Mouse (Mus musculus): ENCODE data around the gene Cavin2. TPM values are rescaled to one million over a fixed set of nuclear protein-coding genes. Genes with fewer than 3 reads are reported as not detected.

Gene Cavin2
- polyA plus RNA-seq, 1 experiment from 2014 or later: 33.3 TPM

DNA sequence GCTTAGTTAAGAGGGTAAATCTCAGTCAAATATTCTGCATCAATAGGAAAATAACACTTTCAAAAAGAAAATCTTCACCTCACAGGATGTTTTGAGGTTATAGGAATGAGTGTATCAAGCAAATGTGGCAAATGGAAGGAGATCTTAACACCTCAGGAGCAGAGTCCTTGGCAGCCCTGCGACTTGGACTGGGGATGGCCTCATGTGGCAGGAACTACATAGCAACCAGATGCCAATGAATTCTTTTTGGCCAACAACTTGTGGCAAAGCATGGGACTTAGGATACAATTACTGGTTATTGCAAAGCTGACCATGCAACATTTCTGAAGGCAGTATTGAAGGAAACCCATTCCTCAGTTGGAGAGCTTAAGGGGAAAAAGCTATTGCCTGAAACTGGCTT lies 39.6 kb downstream of the Cavin2 start:
- Histone ChIP-seq H3K36me3 (no peaks in the 10 kb centered on the region), H3K4me2 (no peak overlapping the region), H3K4me3 (replicated peaks) (no peak overlapping the region), H3K9me3 (replicated peaks) (no peaks in the 10 kb centered on the region), H3K27ac (no peak overlapping the region), H3K9ac (no peak overlapping the region), H3K4me1 (peaks cover 7% of the 10 kb centered on the region), H3K27me3 (0 out of 2 replicates have a peak, but pooled peaks cover 4% of the 10 kb centered on the region)
- 84% methylated on average over 1 of the region's 1 CpGs for WGBS
- no peak for ATAC-seq (replicated peaks; ENCODE audit: low FRiP score)

DNA sequence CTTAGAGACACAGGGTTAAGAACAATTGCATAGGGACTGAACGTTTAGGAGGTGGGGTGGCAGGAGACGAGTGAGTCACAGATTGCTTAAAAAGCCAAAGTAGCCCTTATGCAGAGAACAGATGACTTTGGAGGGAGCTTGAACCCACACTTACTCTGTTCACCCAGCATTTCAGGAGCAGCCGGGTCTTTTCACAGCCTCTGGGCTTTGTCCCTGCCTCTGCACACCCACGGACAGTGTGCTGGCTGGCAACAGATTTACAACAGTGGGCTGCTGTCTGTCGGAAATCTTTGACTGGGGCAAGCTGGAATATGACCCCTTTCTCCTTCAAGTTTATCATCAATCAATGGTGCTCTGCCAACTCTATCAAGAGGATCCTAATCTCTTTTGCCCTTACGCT lies 44.1 kb downstream of the Cavin2 start:
- 17% methylated on average over 6 of the region's 6 CpGs for WGBS
- Histone ChIP-seq H3K9ac (0 out of 2 replicates have a peak overlapping the region, but pooled peaks have one; percentile 36), H3K4me1 (peaks cover 8% of the 10 kb centered on the region), H3K27ac (no peak overlapping the region), H3K4me2 (peak overlapping the region; percentile 73), H3K4me3 (replicated peaks) (peak overlapping the region; percentile 43), H3K9me3 (replicated peaks) (no peaks in the 10 kb centered on the region), H3K36me3 (no peaks in the 10 kb centered on the region), H3K27me3 (0 out of 2 replicates have a peak, but pooled peaks cover 4% of the 10 kb centered on the region)
- no peak; the same call in 1 of the 2 replicates for ATAC-seq (replicated peaks; ENCODE audit: low FRiP score)

DNA sequence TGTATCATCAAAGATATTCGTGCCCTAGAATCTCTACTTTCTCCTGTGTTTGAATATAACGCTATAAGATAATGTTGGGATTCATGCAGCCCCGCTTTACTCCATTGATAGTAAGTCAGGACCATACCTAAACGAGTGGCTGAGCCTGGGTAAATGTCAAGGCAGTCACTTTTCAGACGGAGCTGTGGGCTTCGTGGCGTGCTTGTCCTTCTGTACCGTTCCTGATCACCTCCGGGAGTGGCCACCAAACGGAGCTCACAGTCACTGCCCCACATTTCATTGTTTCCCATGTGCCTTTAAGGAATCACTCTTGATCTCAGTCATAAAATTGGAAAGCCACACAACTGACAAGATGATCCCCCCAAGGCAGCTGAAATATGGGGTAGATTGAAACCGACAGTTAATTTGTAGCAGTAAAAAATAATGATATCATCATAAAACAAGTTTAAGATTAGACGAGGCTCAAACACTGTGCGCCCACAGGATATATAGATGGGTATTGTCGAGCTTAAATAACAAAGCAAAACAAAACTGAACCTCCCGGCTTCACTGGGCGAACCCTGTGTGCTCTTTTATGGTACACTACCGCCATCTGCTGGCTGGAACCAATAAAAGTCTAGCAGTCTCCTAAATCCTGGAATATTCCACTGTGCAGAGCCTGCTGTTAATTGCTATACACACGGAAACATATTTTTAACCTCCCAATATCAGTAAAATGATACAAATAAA lies 44.8 kb downstream of the Cavin2 start:
- H3K27me3 ChIP-seq: 0 out of 2 replicates have a peak, but pooled peaks cover 4% of the 10 kb centered on the region
- no peaks in the 10 kb centered on the region for H3K36me3 ChIP-seq
- H3K4me1 ChIP-seq: peaks cover 8% of the 10 kb centered on the region
- WGBS: 9% methylated on average over 18 of the region's 18 CpGs
- peak; percentile 94 for ATAC-seq (replicated peaks; ENCODE audit: low FRiP score)
- no peaks in the 10 kb centered on the region for H3K9me3 ChIP-seq (replicated peaks)
- H3K4me3 ChIP-seq (replicated peaks): peak overlapping the region; percentile 43
- H3K27ac ChIP-seq: peak overlapping the region; percentile 38
- H3K4me2 ChIP-seq: peak overlapping the region; percentile 73
- peak overlapping the region; percentile 36 for H3K9ac ChIP-seq

DNA sequence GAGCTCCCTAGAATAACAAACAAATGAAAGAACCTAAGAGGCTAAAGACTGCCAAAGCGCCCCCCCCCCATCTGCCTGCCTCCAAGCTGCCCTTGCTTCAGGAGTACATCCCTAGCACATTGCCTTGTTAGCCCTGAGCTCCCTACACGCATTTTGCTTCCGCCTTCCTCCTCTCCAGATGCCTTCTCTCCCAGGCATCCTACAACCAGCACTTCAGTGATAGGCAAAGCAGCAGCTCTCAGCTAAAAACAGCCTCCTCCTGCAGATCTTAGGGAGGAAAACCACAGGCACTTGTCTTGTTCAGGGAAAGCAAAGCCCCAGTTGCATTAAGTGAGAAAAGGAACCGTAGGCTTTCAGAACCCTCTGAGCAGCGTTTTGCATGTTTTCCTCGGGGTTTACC lies 45.4 kb downstream of the Cavin2 start:
- Histone ChIP-seq H3K36me3 (no peaks in the 10 kb centered on the region), H3K4me1 (peaks cover 8% of the 10 kb centered on the region), H3K27ac (no peak overlapping the region), H3K4me3 (replicated peaks) (no peak overlapping the region), H3K9me3 (replicated peaks) (no peaks in the 10 kb centered on the region), H3K9ac (no peak overlapping the region), H3K27me3 (0 out of 2 replicates have a peak, but pooled peaks cover 4% of the 10 kb centered on the region), H3K4me2 (peak overlapping the region; percentile 73; the same call in 1 of the 2 replicates)
- peak; percentile 65 for ATAC-seq (replicated peaks; ENCODE audit: low FRiP score)
- 28% methylated on average over 6 of the region's 6 CpGs for WGBS

DNA sequence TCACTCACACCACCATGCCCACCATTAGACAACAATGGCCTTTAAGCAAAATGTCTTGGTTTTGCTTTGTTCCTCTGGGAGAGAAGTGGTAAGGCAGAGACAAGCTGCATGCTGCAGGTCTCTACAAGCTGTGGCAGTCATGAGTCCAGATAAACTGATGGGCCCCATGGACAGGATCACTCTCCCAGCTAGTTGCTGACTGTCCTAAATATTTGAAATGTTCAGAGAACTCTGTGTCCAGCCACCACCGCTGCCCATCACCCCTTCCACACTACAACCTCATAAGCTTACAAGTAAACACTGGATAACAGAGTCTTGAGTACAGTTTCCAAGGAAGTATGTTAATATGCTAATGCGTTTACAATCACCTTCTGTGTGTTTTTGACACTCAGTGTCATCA lies 46.2 kb downstream of the Cavin2 start:
- H3K9ac ChIP-seq: no peak overlapping the region
- no peak for ATAC-seq (replicated peaks; ENCODE audit: low FRiP score)
- WGBS: 90% methylated on average over 2 of the region's 2 CpGs
- no peak overlapping the region for H3K4me3 ChIP-seq (replicated peaks)
- no peaks in the 10 kb centered on the region for H3K36me3 ChIP-seq
- no peak overlapping the region for H3K27ac ChIP-seq
- no peaks in the 10 kb centered on the region for H3K9me3 ChIP-seq (replicated peaks)
- H3K27me3 ChIP-seq: 0 out of 2 replicates have a peak, but pooled peaks cover 4% of the 10 kb centered on the region
- peaks cover 8% of the 10 kb centered on the region for H3K4me1 ChIP-seq
- no peak overlapping the region for H3K4me2 ChIP-seq

DNA sequence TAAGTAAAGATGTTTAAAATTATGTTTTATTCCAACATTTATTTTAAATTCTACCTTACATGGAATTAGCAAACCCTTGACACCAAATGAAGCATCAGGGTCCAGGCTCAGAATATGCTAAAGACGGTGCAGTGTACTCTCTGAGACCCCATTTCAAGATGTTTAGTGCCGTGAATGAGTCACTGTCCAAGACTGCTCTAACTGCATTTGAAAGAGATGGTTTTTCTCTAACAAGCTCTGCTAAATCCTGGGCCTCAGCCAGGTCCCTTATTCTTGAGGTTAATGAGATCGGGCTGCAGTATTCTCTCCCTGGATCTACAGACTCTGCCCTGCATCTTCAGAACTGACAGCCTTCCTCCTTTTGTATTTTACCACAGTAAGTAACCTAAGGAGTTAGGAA lies 55.2 kb downstream of the Cavin2 start:
- ATAC-seq (replicated peaks; ENCODE audit: low FRiP score): no peak
- 74% methylated on average over 3 of the region's 3 CpGs for WGBS
- Histone ChIP-seq H3K9ac (no peak overlapping the region), H3K36me3 (no peaks in the 10 kb centered on the region), H3K4me3 (replicated peaks) (no peak overlapping the region), H3K27ac (no peak overlapping the region), H3K4me2 (no peak overlapping the region), H3K27me3 (no peaks in the 10 kb centered on the region), H3K4me1 (no peaks in the 10 kb centered on the region), H3K9me3 (replicated peaks) (no peaks in the 10 kb centered on the region)

DNA sequence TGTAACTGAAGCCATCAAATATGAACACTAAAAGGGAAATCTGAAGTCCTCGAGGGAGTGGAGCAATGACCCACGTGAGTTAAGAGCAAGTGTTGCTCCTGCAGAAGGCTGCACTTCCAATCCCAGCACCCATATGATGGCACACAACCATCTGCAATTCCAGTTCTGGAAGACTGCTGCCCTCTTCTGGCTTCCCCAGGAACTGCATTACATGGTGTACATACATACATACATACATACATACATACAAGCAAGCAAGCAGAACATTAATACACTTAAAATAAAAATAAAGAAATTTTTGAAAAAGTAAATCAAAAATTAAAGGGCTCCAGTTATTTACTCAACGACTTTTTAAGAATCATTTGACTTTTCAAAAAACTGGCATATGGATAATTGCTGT lies 58.7 kb downstream of the Cavin2 start:
- WGBS: 90% methylated on average over 3 of the region's 3 CpGs
- Histone ChIP-seq H3K9me3 (replicated peaks) (no peaks in the 10 kb centered on the region), H3K27ac (no peak overlapping the region), H3K4me1 (no peaks in the 10 kb centered on the region), H3K27me3 (no peaks in the 10 kb centered on the region), H3K9ac (no peak overlapping the region), H3K36me3 (no peaks in the 10 kb centered on the region), H3K4me2 (no peak overlapping the region), H3K4me3 (replicated peaks) (no peak overlapping the region)
- ATAC-seq (replicated peaks; ENCODE audit: low FRiP score): no peak

DNA sequence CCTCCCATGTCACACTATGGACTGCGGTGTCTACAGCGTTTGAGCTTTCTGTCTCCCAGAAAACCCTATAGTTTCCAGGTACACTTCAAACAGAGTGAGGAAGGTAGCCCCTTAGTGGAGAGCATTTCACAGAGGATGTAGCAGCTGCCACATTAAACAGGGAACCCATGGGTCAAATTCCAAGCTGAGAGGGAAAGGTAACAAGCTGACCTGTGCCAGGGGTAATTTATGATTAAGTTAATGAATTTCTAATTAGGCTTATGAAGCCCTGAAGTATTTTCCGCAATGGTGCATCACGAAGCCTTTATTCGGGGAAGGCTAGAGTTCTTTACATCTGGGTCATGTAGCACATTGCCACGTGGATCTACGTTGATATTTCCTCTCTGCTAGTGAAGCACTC lies 59.7 kb downstream of the Cavin2 start:
- 69% methylated on average over 7 of the region's 7 CpGs for WGBS
- Histone ChIP-seq H3K9ac (no peak overlapping the region), H3K9me3 (replicated peaks) (no peaks in the 10 kb centered on the region), H3K27me3 (no peaks in the 10 kb centered on the region), H3K4me2 (no peak overlapping the region), H3K4me3 (replicated peaks) (no peak overlapping the region), H3K36me3 (no peaks in the 10 kb centered on the region), H3K27ac (no peak overlapping the region), H3K4me1 (no peaks in the 10 kb centered on the region)
- no peak for ATAC-seq (replicated peaks; ENCODE audit: low FRiP score)

DNA sequence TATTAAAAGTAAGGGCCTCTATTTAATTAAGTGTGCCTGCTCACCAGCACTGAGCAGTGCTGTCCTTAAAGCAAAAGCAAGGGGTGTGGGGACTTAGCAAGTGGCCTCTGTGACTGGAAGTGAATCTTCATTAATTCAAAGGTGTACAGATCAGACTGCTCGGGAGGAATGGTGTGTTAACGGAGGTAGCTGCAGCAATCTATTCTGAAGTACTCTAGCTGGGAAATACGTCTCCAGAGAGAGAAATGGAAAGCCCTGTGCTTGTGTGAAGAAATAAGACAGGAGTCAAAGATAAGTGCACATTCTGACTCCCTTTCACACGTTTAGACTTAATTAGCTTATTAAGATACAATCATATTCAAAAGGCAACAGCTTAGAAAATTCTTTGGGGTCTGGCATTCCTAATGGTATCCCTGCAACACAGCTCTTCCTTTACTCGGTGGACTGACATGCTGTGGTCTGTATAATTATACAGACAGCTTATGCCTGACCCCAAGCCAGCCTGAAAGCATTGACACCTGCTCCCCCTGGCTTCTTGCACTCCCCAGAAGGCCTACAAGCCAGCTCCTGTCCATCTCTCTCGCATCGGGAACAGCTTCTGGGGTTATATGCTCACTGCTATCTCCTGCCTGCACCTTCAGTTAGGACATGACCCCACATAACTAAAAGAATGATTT lies 60.5 kb downstream of the Cavin2 start:
- Histone ChIP-seq H3K9me3 (replicated peaks) (no peaks in the 10 kb centered on the region), H3K4me2 (no peak overlapping the region), H3K27me3 (no peaks in the 10 kb centered on the region), H3K4me3 (replicated peaks) (no peak overlapping the region), H3K36me3 (no peaks in the 10 kb centered on the region), H3K27ac (no peak overlapping the region), H3K9ac (no peak overlapping the region), H3K4me1 (no peaks in the 10 kb centered on the region)
- 60% methylated on average over 7 of the region's 7 CpGs for WGBS
- no peak for ATAC-seq (replicated peaks; ENCODE audit: low FRiP score)

Other genes starting within 250 kb of the Cavin2 start
- gene Nabp1, start 189.3 kb downstream of the Cavin2 start, polyA plus RNA-seq (2015; fragmentation: Nextera tagmentation; extraction: Ambion mirVana): 21.1 TPM in 2 replicates